Mouse (Mus musculus) ES-E14 (cell line): ENCODE data around the gene Gm17655. TPM values are rescaled to one million over a fixed set of nuclear protein-coding genes. Genes with fewer than 3 reads are reported as not detected.
A peak's percentile ranks its signal among the peaks of the same experiment; 100 is the strongest.

ENCODE experiments used
- DNase-seq: peaks from one replicate; pipeline ENCODE4 v3.0.0-alpha.2; 2013; ENCODE audit warnings: low read depth, low spot score
- H3K27ac ChIP-seq: 2 replicates; pipeline ENCODE4 v1.5.1; 2012; ENCODE audit warnings: low read depth, mild to moderate bottlenecking, low read length, moderate library complexity, mixed read lengths; ENCODE audit not compliant: poor library complexity, insufficient read depth, severe bottlenecking
- H3K36me3 ChIP-seq: 2 replicates; pipeline ENCODE4 v1.6.1; 2012; ENCODE audit warnings: mild to moderate bottlenecking, low read length, moderate library complexity, mixed read lengths; ENCODE audit not compliant: control insufficient read depth, poor library complexity, insufficient read depth, severe bottlenecking
- H3K4me1 ChIP-seq, 2 experiments: fragments of 150-350 bp in 1 of 2; sonication (generic) in 1 of 2; 2 replicates each; pipeline ENCODE4 v1.6.1; 2012; ENCODE audit warnings: low read length in 2 of 2, mild to moderate bottlenecking in 1 of 2, mixed read lengths in 1 of 2; ENCODE audit not compliant: control insufficient read depth in 2 of 2, insufficient read depth in 2 of 2, poor library complexity in 1 of 2
- H3K4me3 ChIP-seq, 2 experiments: fragments of 150-350 bp in 1 of 2; sonication (generic) in 1 of 2; 2 replicates each; pipeline ENCODE4 v1.5.1; 2012; ENCODE audit warnings: low read length in 2 of 2, low read depth in 1 of 2, mild to moderate bottlenecking in 1 of 2, mixed read lengths in 1 of 2; ENCODE audit not compliant: insufficient read depth in 1 of 2, poor library complexity in 1 of 2, severe bottlenecking in 1 of 2
- H3K9ac ChIP-seq: 2 replicates; pipeline ENCODE4 v1.6.1; 2012; ENCODE audit warnings: low read depth, mild to moderate bottlenecking, low read length, mixed read lengths; ENCODE audit not compliant: poor library complexity, insufficient read depth, severe bottlenecking
- H3K9me3 ChIP-seq: fragments of 150-350 bp; sonication (generic); 2 replicates; pipeline ENCODE4 v1.6.1; 2012; ENCODE audit warnings: low read depth, mild to moderate bottlenecking, low read length; ENCODE audit not compliant: control insufficient read depth, insufficient read depth
- CHD2 ChIP-seq: IDR thresholded peaks from 2 replicates; pipeline ENCODE4 v1.6.1; 2014; ENCODE audit warnings: mild to moderate bottlenecking, low read depth, low read length, inconsistent platforms
- HCFC1 ChIP-seq: IDR thresholded peaks from 2 replicates; pipeline ENCODE4 v1.6.1; 2012; ENCODE audit warnings: low read length, inconsistent platforms, borderline replicate concordance; ENCODE audit not compliant: insufficient read depth
- MAFK ChIP-seq: IDR thresholded peaks from 2 replicates; pipeline ENCODE4 v1.6.1; 2014; ENCODE audit warnings: mild to moderate bottlenecking, low read depth, low read length, inconsistent platforms; ENCODE audit not compliant: insufficient read depth
- ZC3H11A ChIP-seq: IDR thresholded peaks from 2 replicates; pipeline ENCODE4 v1.6.1; 2012; ENCODE audit warnings: low read depth, mild to moderate bottlenecking, inconsistent platforms, low read length, borderline replicate concordance
- ZNF384 ChIP-seq: IDR thresholded peaks from 2 replicates; pipeline ENCODE4 v1.6.1; 2012; ENCODE audit warnings: low read depth, low read length, inconsistent platforms
- in situ Hi-C, 2 experiments: fragments of 600-800 bp; cut with MboI; formaldehyde crosslinking; loops; one replicate each; pipeline ENCODE4 v1.15.1; 2025; ENCODE audit warnings: low sequenced_read_pairs in 2 of 2, inconsistent platforms in 1 of 2; ENCODE audit not compliant: unreplicated experiment in 2 of 2
- total RNA-seq: library from RNA; depleted of rRNA; stranded (reverse); fragments of 300-350 nt; gene quantifications from 2 replicates; pipeline ENCODE4 v1.2.3, GENCODE M21; 2012

Gm17655 gene
- total RNA-seq, 1 experiment = 8.6 TPM

DNA sequence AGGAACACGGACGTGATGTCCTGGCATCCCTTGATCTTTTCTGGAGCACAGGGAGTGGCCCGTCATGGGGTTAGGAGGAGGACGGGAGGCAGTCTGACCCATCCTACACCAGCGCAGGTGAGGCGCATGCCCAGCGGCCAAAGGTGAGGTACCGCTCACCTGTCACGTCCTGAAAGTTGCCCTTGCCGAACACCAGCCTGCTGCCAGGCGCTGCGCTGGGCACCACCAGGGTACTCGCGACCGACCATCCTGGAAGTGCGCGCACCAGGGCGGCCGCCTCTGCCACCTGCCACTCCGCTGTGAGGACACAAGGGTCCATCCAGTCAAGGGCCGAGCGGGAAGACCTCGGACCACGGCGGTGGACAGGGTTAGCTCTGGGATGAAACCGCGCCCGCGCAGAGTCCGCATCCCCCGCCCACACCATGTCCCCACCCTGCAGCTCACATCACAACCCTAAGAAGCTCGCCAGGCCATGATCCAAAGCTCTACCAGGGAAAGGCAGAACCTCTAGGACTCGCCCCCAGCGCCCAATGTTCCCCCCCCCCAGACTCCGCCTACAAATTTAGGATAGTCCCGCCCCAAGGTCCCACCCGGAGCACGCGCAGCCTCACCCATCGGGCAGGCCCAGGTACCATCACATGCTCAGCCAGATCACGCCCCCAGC is 34.7 kb upstream of the Gm17655 start:
- in situ Hi-C loops = no loop called here
- peaks cover 48% of the 10 kb centered on the region for H3K36me3 ChIP-seq

DNA sequence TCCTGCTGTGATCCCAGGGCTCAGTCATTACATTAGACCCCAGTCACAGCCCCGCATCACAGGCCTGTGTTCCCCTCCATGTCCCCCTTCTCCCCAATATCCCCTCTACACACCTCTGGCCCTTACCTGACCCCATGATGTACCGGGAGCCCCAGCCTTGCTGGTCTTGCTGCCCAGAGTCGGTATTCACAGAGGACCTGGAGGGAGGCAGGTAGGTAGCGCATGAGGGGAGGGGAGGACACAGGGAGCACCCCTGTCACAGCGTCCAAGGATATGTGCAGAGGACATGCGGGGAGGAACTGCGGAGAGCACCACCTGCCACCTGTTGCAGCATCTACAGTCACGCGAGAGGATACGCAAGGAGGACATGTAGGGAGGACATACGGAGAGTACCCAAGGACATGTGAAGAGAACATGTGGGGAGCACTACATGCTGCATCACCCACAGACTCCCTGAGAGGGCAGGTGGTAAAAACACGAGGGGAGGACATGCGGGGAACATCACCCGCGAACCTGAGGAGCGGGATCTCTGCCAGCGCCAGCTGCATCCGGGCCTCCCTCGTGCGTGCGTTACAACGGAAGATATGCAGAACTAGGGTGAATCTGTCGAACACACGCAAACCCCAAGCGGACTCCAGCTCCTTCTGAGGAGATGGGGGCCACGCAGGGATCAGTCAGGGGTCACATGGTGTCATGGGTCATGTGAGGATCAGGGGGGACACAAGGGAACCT is 34.0 kb upstream of the Gm17655 start:
- in situ Hi-C loops = no loop called here
- Histone ChIP-seq H3K4me3 (peak overlapping the region; percentile 83 to 99), H3K9ac (peak overlapping the region; percentile 98), H3K9me3 (no peaks in the 10 kb centered on the region), H3K36me3 (peaks cover 48% of the 10 kb centered on the region), H3K27ac (peak overlapping the region; percentile 100; the same call in 1 of the 2 replicates), H3K4me1 (peaks cover 0 to 36% of the 10 kb centered on the region in 2 experiments; a peak in 2 of 4 replicates)
- no peak for DNase-seq
- no peak for TF ChIP-seq ZC3H11A
- no peak for TF ChIP-seq CHD2
- TF ChIP-seq MAFK = no peak
- TF ChIP-seq ZNF384 = no peak
- no peak for TF ChIP-seq HCFC1

More for the DNA sequence above, 34.7 kb upstream of the Gm17655 start:
- Histone ChIP-seq H3K4me3 (peak overlapping the region; percentile 83 to 99), H3K9me3 (no peaks in the 10 kb centered on the region), H3K27ac (peak overlapping the region; percentile 100), H3K4me1 (peaks cover 0 to 30% of the 10 kb centered on the region in 2 experiments; a peak in 2 of 4 replicates), H3K9ac (peak overlapping the region; percentile 98)
- TF ChIP-seq MAFK (no peak), ZC3H11A (no peak)
- DNase-seq = no peak

- in situ Hi-C loops = no loop called here
- Histone ChIP-seq H3K4me1 (peaks cover 0 to 50% of the 10 kb centered on the region in 2 experiments; a peak in 2 of 4 replicates), H3K9ac (no peak overlapping the region; the same call in 1 of the 2 replicates), H3K27ac (no peak overlapping the region), H3K9me3 (no peaks in the 10 kb centered on the region), H3K36me3 (peaks cover 48% of the 10 kb centered on the region), H3K4me3 (peak overlapping the region; percentile 5 to 17; a peak in 2 of 4 replicates)
- DNase-seq = no peak
- no peak for TF ChIP-seq ZC3H11A
- TF ChIP-seq HCFC1 = no peak
- TF ChIP-seq MAFK = no peak
- TF ChIP-seq CHD2 = no peak
Observed at GRCm38 (mm10) chr5:110104616-110105380, 32.5 kb upstream of the Gm17655 start.

DNA sequence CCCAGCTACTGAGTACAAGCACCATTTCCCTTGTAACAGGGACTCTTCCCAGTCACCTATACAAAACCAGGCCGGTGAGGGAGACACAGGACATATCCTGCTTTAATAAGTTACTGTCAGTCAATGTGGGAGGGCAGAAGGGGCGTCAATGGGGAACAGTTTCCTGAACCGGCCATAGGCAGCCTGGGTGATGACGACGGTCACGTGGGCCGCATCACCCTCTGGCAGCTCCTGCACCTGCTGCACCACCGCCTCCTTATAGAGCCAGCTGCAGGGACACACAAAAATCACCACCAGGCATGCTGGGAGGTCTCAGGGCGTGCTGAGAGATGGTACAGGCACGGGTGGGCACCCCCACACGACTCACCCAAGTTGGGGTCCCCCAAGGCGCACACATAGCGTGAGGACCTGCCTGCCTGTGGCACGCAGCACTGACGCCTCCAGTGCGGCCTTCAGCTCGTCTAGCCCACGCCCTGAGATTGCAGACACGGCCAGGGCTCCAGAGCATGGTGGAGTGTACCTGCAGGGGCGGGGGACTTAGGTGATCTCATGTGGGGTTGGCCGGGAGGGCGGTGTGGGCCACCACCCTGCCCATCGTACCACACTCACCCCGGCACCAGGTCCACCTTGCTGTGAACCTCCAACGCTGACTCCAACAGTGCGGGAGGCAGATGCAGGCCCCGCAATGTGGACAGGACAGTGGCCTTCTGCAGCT is 31.7 kb upstream of the Gm17655 start:
- Histone ChIP-seq H3K4me1 (peaks cover 0 to 52% of the 10 kb centered on the region in 2 experiments; a peak in 2 of 4 replicates), H3K9ac (no peak overlapping the region), H3K36me3 (peaks cover 48% of the 10 kb centered on the region), H3K4me3 (peak overlapping the region in 1 of 2 experiments; percentile 17; a peak in 1 of 4 replicates), H3K27ac (no peak overlapping the region), H3K9me3 (no peaks in the 10 kb centered on the region)
- in situ Hi-C loops = no loop called here
- no peak for DNase-seq
- TF ChIP-seq ZNF384 (no peak), CHD2 (no peak), ZC3H11A (no peak), HCFC1 (no peak), MAFK (no peak)
